In the genomic region with DNA sequence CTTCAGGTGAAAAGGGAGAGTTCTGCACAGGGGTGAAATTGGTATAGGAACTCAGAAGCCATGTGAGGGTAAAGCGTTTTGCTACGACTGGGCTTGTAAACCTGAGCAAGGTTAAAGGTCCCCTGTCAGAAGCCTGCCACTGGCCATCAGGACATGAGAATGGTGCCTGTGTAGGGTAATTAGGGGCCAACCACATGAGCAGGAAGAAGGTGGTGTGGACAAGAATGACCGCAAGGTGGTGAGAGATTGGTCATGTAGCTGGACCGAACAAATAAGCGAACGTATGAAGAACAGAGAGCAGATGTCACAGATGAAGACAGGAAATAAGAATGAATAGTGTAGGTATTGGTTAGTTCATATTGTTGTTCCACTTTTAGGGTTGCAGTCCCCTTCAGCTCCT, we compare ENCODE assay signal across 18 mouse cellular contexts. TPM values are rescaled to one million over a fixed set of nuclear protein-coding genes. Genes with fewer than 3 reads are reported as not detected.
"Had no signal": no experiment of that assay in that cellular context is flagged by ENCODE, and none has a peak within 500 bp of the region (broad histone marks: within the 10 kb centered on the region; RNA-seq: fewer than 3 reads in every experiment).

No protein-coding gene starts in this region.

- H3K9ac ChIP-seq: liver, embryonic 15.5 days; lung, embryonic 15.5 days; midbrain, embryonic 13.5 days; midbrain, embryonic 15.5 days; neural tube, embryonic 13.5 days; neural tube, embryonic 15.5 days; stomach, embryonic 15.5 days had no signal

- ATAC-seq: lung, postnatal 0 days; midbrain, embryonic 13.5 days; midbrain, embryonic 15.5 days had no signal

- H3K27me3 ChIP-seq: liver, embryonic 15.5 days; lung, embryonic 15.5 days; midbrain, embryonic 13.5 days; midbrain, embryonic 15.5 days; neural tube, embryonic 13.5 days; neural tube, embryonic 15.5 days; stomach, embryonic 15.5 days had no signal

- H3K4me1 ChIP-seq: liver, embryonic 15.5 days; lung, embryonic 15.5 days; midbrain, embryonic 13.5 days; midbrain, embryonic 15.5 days; neural tube, embryonic 13.5 days; neural tube, embryonic 15.5 days; stomach, embryonic 15.5 days had no signal

- H3K4me3 ChIP-seq: liver, embryonic 15.5 days; lung, embryonic 15.5 days; midbrain, embryonic 13.5 days; midbrain, embryonic 15.5 days; neural tube, embryonic 13.5 days; neural tube, embryonic 15.5 days; stomach, embryonic 15.5 days had no signal

- H3K9me3 ChIP-seq: liver, embryonic 15.5 days; lung, embryonic 15.5 days; midbrain, embryonic 13.5 days; midbrain, embryonic 15.5 days; neural tube, embryonic 13.5 days; neural tube, embryonic 15.5 days; stomach, embryonic 15.5 days had no signal

- DNase-seq: lung, adult 2 months; lung, postnatal 14 days; lung, postnatal 36 days; right cerebral cortex, postnatal 14 days; thymus, adult 2 months; thymus, postnatal 25 days; thymus, postnatal 4 days had no signal

- H3K4me2 ChIP-seq: liver, embryonic 15.5 days; lung, embryonic 15.5 days; midbrain, embryonic 11.5 days; midbrain, embryonic 13.5 days; midbrain, embryonic 15.5 days; neural tube, embryonic 13.5 days; neural tube, embryonic 15.5 days; stomach, embryonic 15.5 days had no signal

- H3K36me3 ChIP-seq: liver, embryonic 15.5 days; lung, embryonic 15.5 days; midbrain, embryonic 13.5 days; midbrain, embryonic 15.5 days; neural tube, embryonic 13.5 days; neural tube, embryonic 15.5 days; stomach, embryonic 15.5 days had no signal

- H3K27ac ChIP-seq: liver, embryonic 15.5 days; lung, embryonic 15.5 days; macrophage; midbrain, embryonic 13.5 days; midbrain, embryonic 15.5 days; neural tube, embryonic 13.5 days; neural tube, embryonic 15.5 days; stomach, embryonic 15.5 days; stomach, postnatal 0 days had no signal

RNA-seq across cellular contexts. Expression of a gene that starts 23.7 kb away (rescaled TPM):
- polyA plus RNA-seq: midbrain, embryonic 11.5 days had no signal
